Mouse (Mus musculus) gastrocnemius, postnatal 36 days (tissue): ENCODE results near the gene Zfp764. TPM values are rescaled to one million over a fixed set of nuclear protein-coding genes. Genes with fewer than 3 reads are reported as not detected.
"Not testable (repeated sequence)": the region's sequence is repeated elsewhere in the genome, so short reads cannot be mapped to it uniquely, and the experiment has no call there.

Experiments used
- DNase-seq, 2 experiments: peaks; one replicate each; pipeline ENCODE4 v3.0.0; 2022
- intact Hi-C: fragments of 180-260 bp; cut with DNase I; formaldehyde crosslinking; loops from one replicate; pipeline ENCODE4 v1.15.1; 2025
- long read RNA-seq, 2 experiments: library from polyadenylated mRNA; stranded (forward); transcript quantifications; one replicate each; pipeline ENCODE4 v2.0.0; 2021
- total RNA-seq, 2 experiments: library from RNA; stranded (reverse); gene quantifications; 2 replicates each; pipeline ENCODE4 v1.2.3; 2021

The Zfp764 gene
- 1 to 10 TPM in 1 of 2 experiments, under 1 TPM in 1; 0.89 to 2.1 TPM for total RNA-seq
- long read RNA-seq, experiment 1: 0 reads
- long read RNA-seq, experiment 2: 0 reads

DNA sequence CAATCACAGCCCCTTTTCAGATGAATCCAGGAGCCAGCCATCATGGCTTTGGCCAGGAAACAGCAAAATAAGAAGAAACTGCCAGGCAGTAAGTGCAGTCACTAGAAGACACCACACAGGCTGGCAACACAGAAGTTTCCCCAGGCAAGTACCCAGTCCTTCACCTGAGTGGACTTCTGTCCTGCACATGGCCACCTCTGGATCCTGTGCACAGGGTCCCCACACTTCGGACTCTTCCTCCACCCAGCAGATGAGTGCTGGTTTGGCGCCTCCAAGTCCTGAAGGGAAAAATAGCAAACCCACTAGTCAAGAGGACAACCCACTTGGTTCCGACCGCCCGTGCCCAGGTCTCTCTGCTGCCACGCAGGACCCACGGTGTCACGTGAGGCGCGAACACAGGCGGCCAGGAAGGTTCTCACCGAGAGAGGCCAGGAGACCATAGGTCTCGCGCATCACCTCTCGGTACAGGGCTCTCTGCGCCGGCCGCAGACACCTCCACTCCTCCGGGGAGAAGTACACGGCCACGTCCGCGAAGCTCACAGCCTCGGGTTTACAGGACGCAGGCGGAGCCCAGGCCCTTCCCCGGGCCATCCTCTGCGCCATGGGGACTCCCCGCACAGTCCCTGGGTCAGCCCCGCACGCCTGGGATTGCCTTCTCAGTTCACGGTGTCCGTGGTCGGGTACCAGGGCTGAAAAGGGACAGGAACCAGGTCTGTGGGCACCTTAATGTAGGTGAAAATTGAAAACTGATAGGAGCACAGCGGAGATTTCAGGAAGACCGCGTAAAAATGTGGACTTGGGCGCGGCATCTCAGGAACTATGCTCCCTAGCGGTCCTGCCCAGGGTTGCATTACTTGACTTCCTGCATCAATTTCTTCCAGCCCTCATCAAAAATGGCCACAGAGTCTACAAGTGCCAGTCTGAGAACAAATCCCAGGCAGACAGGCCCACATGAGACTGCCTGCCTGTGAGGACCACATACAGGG is at the start of gene Zfp764:
Gene Zfp764 (minus strand): TSS at position 821 of the 986 bp plus-strand sequence.
- peak; percentile 75 to 78 for DNase-seq
- intact Hi-C loops: not testable (repeated sequence)

DNA sequence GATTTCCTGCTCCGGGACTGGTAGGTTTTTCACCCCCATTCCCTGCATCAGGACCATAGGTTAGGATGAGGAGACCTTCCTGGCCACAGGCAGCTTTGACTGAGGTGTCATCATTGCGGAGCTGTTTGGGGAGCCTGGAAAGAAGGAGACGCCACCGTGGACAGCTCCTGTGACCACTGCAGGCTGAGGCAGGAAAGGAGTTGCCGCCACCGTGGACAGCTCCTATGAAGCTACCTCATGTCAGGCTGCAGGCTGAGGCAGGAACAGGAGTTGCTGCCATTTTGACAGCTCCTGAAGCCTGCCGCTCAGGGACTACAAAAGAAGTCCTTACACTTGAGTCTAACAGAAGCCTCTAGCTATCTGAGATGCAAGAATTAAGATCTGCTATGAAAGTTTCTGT is 48.3 kb upstream of the Zfp764 start:
- no peak for DNase-seq
- intact Hi-C loops: no loop called here

DNA sequence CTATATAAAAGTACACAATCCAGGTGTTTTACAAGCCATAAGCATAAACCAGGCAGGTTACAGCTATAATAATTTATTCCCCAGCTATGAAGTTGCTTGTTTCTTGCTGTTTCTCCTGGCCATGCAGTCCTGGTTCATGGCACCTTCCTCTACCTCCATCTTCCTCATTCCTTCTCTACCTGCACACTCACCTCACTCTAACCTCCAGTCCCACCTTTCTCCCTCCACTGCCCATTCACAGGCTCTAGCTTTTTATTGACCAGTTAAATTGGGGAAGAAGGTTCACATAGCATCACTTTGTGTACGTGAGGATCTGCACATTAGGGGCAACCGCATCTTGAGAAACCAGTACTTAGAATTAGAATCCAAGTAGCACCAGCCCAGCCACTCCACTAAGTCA is 46.4 kb upstream of the Zfp764 start:
- intact Hi-C loops: no loop called here
- no peak for DNase-seq

DNA sequence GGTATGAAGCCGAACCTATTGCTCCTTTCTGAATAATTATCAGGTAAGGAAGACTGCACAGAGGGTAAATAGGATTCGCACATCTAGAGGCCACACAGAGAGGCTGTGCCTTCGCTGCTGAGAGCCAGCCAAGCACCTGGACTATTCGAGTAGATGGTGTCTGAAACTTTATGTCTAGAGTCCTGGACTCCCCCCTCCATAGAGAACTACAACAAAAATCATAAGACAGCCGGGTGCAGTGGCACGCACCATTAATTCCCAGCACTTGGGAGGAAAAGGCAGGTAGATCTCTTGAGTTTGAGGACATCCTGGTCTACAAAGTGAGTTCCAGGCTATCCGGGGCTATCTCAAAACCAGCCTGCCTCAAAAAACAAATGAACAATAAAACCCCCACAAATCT is 43.3 kb upstream of the Zfp764 start:
- DNase-seq: no peak
- intact Hi-C loops: no loop called here

- peak; percentile 86 to 90 for DNase-seq
- intact Hi-C loops: no loop called here
Observed at GRCm38 (mm10) chr7:127448521-127449300, 42.1 kb upstream of the Zfp764 start, which contains the start of gene Zfp689. Gene Zfp689, minus strand, starts transcription at chr7:127449158.

- intact Hi-C loops: no loop called here
- DNase-seq: no peak
Observed at GRCm38 (mm10) chr7:127443976-127444375, 37.4 kb upstream of the Zfp764 start.

DNA sequence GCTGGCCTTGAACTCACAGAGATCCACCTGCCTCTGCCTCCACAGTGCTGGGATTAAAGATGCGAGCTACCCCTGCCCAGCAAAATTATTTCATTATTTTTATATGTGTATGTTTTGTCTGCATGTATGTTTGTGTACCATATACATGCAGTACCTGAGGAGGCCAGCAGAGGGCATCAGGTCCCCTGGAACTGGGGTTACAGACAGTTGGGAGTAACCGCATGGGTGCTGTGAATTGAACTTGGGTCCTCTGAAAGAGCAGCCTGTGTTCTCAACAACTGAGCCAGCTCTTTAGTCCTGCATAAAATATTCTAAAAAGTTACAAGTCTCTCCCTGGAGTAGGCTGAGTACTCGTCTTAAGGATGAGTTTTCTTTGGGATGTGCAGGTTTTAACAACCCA is 31.1 kb upstream of the Zfp764 start:
- intact Hi-C loops: no loop called here
- no peak for DNase-seq

GRCm38 (mm10) chr7:127435206-127435605 is 28.6 kb upstream of the Zfp764 start:
- no peak for DNase-seq
- intact Hi-C loops: no loop called here

DNA sequence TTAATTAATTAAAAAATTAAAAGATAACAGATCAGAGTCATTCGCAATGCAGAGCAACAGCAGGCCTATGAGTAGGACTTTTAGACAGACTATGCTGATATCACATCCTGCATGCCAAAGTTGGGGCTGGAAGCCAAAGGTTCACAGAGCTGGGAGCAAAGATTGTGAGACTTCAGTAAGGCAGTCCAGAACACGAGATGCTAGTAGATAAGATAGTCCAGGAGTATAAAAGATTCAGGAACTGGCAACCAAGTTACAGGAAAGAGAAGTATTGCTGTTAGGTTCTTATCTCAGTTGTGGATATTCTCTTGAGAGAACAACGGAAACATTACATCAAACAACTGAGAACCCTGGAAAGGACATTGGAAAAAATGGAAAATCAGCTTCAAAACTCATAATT is 19.7 kb upstream of the Zfp764 start:
- intact Hi-C loops: no loop called here
- DNase-seq: no peak

- no peak for DNase-seq
- intact Hi-C loops: no loop called here
Observed at GRCm38 (mm10) chr7:127425911-127426310, 19.3 kb upstream of the Zfp764 start.

GRCm38 (mm10) chr7:127425291-127425690 is 18.7 kb upstream of the Zfp764 start:
- no peak for DNase-seq
- intact Hi-C loops: no loop called here

DNA sequence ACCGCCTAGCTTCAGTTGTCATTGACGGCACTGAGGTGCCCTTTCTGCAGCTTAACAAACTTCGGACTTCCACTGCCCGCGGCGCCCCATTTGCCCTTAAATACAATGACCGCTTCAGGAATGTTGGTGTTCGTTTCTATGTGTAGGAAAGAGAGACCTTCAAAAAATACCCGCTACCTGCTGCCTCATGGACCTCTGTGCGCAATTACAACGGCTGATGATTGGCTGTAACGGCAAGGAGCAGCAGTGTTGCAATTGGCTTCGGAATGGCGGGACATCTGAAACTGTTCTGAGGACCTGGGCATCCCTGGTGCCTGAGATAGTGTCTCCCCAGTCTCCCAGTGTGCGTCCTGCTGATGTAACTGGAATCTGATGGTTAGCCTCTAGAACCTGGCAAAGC is 15.6 kb upstream of the Zfp764 start:
- DNase-seq: no peak
- intact Hi-C loops: no loop called here

- peak; percentile 91 to 94 for DNase-seq
- intact Hi-C loops: no loop called here
Observed at GRCm38 (mm10) chr7:127421388-127422191, 15.0 kb upstream of the Zfp764 start, which contains the start of gene Zfp688. Gene Zfp688, minus strand, starts transcription at chr7:127422068.

DNA sequence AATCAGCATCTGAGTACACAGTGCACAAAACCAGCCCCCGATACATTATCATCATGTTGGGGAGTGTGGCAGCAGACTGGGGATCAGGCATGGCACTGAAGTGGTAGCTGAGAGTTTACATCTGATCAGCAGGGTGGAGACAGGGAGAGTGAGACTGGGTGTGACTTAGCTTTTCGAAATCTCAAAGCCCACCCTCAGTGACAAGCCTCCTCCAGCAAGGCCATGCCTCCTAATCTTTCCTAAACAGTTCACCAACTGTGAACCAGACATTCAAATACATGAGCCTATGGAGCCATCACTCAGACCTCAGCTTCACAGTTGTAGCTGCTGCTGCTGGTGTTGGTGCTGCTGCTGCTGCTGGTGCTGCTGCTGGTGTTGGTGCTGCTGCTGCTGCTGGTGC is 4.8 kb upstream of the Zfp764 start:
- no peak for DNase-seq
- intact Hi-C loops: no loop called here

GRCm38 (mm10) chr7:127404101-127404500 is 2.5 kb downstream of the Zfp764 start:
- DNase-seq, intact Hi-C loops: not testable (repeated sequence)

GRCm38 (mm10) chr7:127402980-127403379 is 3.6 kb downstream of the Zfp764 start:
- intact Hi-C loops: no loop called here
- DNase-seq: no peak

DNA sequence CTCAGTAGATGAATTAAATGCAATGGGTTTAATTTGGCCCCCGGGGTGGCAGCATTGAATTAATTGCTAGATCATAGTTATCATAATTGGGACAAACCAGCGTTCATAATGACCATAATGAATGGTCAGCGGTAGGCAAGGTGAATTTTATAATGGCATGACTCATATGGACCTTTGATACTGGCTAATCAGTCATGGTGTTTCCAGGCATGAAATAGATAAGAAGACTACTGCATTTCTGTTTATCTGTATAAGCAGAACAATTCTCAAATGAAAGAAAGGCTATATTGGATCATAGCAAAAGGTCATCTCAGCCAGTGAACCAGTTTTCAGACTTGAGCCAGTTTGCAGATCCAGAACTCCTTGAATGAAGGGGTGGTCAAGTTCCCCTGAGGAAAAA is 6.3 kb downstream of the Zfp764 start:
- no peak for DNase-seq
- intact Hi-C loops: no loop called here

GRCm38 (mm10) chr7:127393944-127394333 is 12.7 kb downstream of the Zfp764 start:
- DNase-seq: no peak
- intact Hi-C loops: no loop called here

DNA sequence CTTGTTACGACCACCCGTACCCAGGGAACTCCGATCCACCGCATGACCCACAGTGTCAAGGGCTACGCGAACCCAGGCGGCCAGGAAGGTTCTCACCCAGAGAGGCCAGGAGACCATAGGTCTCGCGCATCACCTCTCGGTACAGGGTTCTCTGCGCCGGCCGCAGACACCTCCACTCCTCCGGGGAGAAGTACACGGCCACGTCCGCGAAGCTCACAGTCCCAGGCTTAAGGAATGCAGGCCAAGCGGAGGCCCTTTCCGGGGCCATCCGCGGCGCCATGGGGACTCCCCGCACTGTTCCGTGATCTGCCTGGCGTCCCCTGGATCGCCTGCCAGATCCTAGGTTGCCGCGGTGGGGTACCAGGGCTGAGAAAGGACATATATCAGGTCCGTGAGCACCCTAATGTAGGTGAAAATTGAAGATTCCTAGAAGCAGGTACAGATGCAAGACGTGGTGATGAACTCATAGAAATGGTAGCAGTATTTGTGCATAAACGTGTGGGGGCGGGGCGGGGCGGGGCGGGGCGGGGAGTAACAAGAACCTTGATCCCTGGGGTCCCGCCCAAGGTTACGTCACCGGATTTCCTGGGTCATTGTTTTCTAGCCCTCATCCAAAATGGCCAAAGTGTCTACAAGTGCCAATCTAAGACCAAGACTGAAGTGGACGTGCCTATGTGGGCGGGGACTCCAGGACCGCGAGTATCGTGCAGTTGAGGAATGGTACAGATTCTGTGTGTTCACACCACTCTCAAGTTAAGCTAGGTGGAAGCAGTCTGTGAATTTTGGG is 13.3 kb downstream of the Zfp764 start, which contains the start of gene E430018J23Rik:
Gene E430018J23Rik (minus strand): TSS at position 473 of the 787 bp plus-strand sequence.
- intact Hi-C loops: no loop called here
- peak; percentile 96 to 97 for DNase-seq
